Mouse (Mus musculus): Measurements from ENCODE around the gene Rep15. TPM values are rescaled to one million over a fixed set of nuclear protein-coding genes. Genes with fewer than 3 reads are reported as not detected.

Rep15 gene
- total and polyA plus RNA-seq, 3 experiments: 0.12 to 0.96 (median 0.86) TPM

GRCm38 (mm10) chr6:147052440-147052839 is 20.1 kb downstream of the Rep15 start:
- 92% methylated on average over 9 of the region's 9 CpGs for WGBS
- H3K27me3 ChIP-seq (ENCODE audit: control insufficient read depth, insufficient read depth, low read length): no peaks in the 10 kb centered on the region
- peaks cover 8% of the 10 kb centered on the region for H3K36me3 ChIP-seq (ENCODE audit: control insufficient read depth, insufficient read depth, low read length)
- intact Hi-C loops (cut with DNase I): no loop called here
- H3K27ac ChIP-seq: no peak overlapping the region
- DNase-seq: no peak
- TF ChIP-seq CTCF (IDR thresholded peaks at IDR 0.05) (no peak), EP300 (IDR thresholded peaks at IDR 0.05; ENCODE audit: insufficient read depth, low read depth, low read length) (no peak), POLR2A (IDR thresholded peaks at IDR 0.05; ENCODE audit: insufficient read depth, low read depth, low read length) (no peak)
- H3K9ac ChIP-seq (ENCODE audit: low read depth, low read length): no peak overlapping the region
- no peaks in the 10 kb centered on the region for H3K79me2 ChIP-seq (replicated peaks; ENCODE audit: control insufficient read depth, insufficient read depth, low read length)
- H3K4me3 ChIP-seq: no peak overlapping the region
- peaks cover 2% of the 10 kb centered on the region; the same call in 1 of the 2 replicates for H3K4me1 ChIP-seq (ENCODE audit: control insufficient read depth, insufficient read depth, low read length)

DNA sequence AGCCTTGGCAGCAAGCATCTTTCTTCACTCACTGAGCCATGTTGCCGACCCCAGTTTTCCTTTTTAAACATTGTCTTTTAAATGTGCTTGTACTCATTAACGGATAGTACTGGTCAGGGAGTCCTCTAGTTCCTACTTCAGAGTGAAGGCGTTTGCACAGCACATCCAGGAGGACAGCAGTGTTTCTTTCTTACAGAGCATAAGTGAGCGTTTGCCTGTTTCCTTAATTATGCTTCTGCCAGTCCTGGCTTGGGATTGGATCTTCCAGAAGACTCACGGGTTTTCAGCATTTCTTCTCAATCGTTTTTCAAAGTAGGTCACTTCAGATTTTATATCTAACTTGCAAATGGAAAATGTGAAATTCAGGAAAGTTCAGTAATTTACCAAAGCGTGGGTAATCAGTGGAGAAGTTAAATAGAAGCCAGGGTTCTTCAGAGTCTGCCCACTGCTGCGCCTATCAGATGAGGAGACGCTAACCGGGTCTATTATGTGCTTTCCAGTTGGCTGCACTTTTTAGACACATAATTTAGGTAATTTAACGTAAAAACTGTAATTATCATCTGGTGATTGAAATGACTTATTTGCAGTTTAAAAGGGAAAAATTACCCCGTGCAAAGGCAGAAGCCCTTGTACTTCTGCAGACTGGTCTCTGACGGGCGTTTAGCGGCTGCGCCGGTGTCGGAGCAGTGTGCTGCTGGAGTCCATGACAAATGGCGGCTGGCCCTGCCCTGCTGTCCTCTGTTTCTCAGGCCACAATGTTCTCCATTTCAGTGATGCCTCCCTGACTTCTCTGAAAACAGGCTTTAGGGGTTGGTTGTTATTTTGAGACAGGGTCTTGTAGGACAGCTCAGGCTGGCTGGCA is 21.6 kb downstream of the Rep15 start:
- Histone ChIP-seq H3K9ac (ENCODE audit: low read depth, low read length) (no peak overlapping the region), H3K36me3 (ENCODE audit: control insufficient read depth, insufficient read depth, low read length) (peaks cover 11% of the 10 kb centered on the region), H3K4me1 (ENCODE audit: control insufficient read depth, insufficient read depth, low read length) (peaks cover 2% of the 10 kb centered on the region; the same call in 1 of the 2 replicates), H3K79me2 (replicated peaks; ENCODE audit: control insufficient read depth, insufficient read depth, low read length) (no peaks in the 10 kb centered on the region), H3K27ac (no peak overlapping the region), H3K27me3 (ENCODE audit: control insufficient read depth, insufficient read depth, low read length) (no peaks in the 10 kb centered on the region), H3K4me3 (no peak overlapping the region)
- intact Hi-C loops (cut with DNase I): no loop called here
- 92% methylated on average over 19 of the region's 19 CpGs for WGBS
- no peak for TF ChIP-seq POLR2A (IDR thresholded peaks at IDR 0.05; ENCODE audit: insufficient read depth, low read depth, low read length)
- no peak for TF ChIP-seq EP300 (IDR thresholded peaks at IDR 0.05; ENCODE audit: insufficient read depth, low read depth, low read length)
- no peak for TF ChIP-seq CTCF (IDR thresholded peaks at IDR 0.05)
- DNase-seq: no peak

- no peak for DNase-seq
- Histone ChIP-seq H3K9ac (ENCODE audit: low read depth, low read length) (no peak overlapping the region), H3K27ac (no peak overlapping the region), H3K27me3 (ENCODE audit: control insufficient read depth, insufficient read depth, low read length) (no peaks in the 10 kb centered on the region), H3K4me1 (ENCODE audit: control insufficient read depth, insufficient read depth, low read length) (peaks cover 2% of the 10 kb centered on the region; the same call in 1 of the 2 replicates), H3K4me3 (no peak overlapping the region), H3K36me3 (ENCODE audit: control insufficient read depth, insufficient read depth, low read length) (peaks cover 11% of the 10 kb centered on the region), H3K79me2 (replicated peaks; ENCODE audit: control insufficient read depth, insufficient read depth, low read length) (no peaks in the 10 kb centered on the region)
- WGBS: 75% methylated on average over 10 of the region's 10 CpGs
- TF ChIP-seq EP300 (IDR thresholded peaks at IDR 0.05; ENCODE audit: insufficient read depth, low read depth, low read length) (no peak), CTCF (IDR thresholded peaks at IDR 0.05) (no peak), POLR2A (IDR thresholded peaks at IDR 0.05; ENCODE audit: insufficient read depth, low read depth, low read length) (no peak)
- intact Hi-C loops (cut with DNase I): loop anchor here (5.0 kb wide), 1 partner anchor 33 kb away; no protein-coding TSS in a partner anchor
Observed at GRCm38 (mm10) chr6:147055374-147055977, 23.1 kb downstream of the Rep15 start.

- Histone ChIP-seq H3K4me3 (no peak overlapping the region), H3K9ac (ENCODE audit: low read depth, low read length) (no peak overlapping the region), H3K36me3 (ENCODE audit: control insufficient read depth, insufficient read depth, low read length) (peaks cover 11% of the 10 kb centered on the region), H3K79me2 (replicated peaks; ENCODE audit: control insufficient read depth, insufficient read depth, low read length) (no peaks in the 10 kb centered on the region; the same call in 1 of the 2 replicates), H3K27ac (no peak overlapping the region), H3K27me3 (ENCODE audit: control insufficient read depth, insufficient read depth, low read length) (no peaks in the 10 kb centered on the region), H3K4me1 (ENCODE audit: control insufficient read depth, insufficient read depth, low read length) (peaks cover 5% of the 10 kb centered on the region; the same call in 1 of the 2 replicates)
- TF ChIP-seq CTCF (IDR thresholded peaks at IDR 0.05) (peak; percentile 30), EP300 (IDR thresholded peaks at IDR 0.05; ENCODE audit: insufficient read depth, low read depth, low read length) (no peak)
- intact Hi-C loops (cut with DNase I): loop anchor here (5.0 kb wide), 1 partner anchor 37 kb away; no protein-coding TSS in a partner anchor
- 71% methylated on average over 7 of the region's 7 CpGs for WGBS
- DNase-seq: no peak
Observed at GRCm38 (mm10) chr6:147059326-147059725, 26.9 kb downstream of the Rep15 start.

DNA sequence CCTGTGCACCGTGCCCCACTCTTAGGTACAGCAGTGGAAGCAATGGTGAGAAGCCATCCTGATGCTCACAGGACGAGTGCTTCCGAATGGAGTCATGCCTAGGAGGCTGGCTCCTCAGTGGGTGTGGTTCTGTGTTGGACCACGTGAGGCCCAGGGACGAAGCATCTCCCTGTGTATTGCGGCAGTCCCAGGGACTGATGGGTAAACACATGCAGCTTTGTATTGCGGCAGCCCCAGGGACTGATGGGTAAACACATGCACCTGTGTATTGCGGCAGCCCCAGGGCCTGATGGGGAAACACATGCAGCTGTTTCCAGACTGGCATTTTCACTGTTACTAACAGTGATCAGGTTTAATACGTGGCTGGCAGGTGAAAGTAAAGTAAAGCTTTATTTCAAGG is 29.2 kb downstream of the Rep15 start:
- H3K4me1 ChIP-seq (ENCODE audit: control insufficient read depth, insufficient read depth, low read length): peaks cover 3% of the 10 kb centered on the region; the same call in 1 of the 2 replicates
- H3K36me3 ChIP-seq (ENCODE audit: control insufficient read depth, insufficient read depth, low read length): peaks cover 6% of the 10 kb centered on the region
- TF ChIP-seq POLR2A (IDR thresholded peaks at IDR 0.05; ENCODE audit: insufficient read depth, low read depth, low read length) (no peak), EP300 (IDR thresholded peaks at IDR 0.05; ENCODE audit: insufficient read depth, low read depth, low read length) (no peak), CTCF (IDR thresholded peaks at IDR 0.05) (no peak)
- H3K4me3 ChIP-seq: no peak overlapping the region
- no peaks in the 10 kb centered on the region; the same call in 1 of the 2 replicates for H3K79me2 ChIP-seq (replicated peaks; ENCODE audit: control insufficient read depth, insufficient read depth, low read length)
- no peak overlapping the region for H3K9ac ChIP-seq (ENCODE audit: low read depth, low read length)
- H3K27ac ChIP-seq: no peak overlapping the region
- H3K27me3 ChIP-seq (ENCODE audit: control insufficient read depth, insufficient read depth, low read length): no peaks in the 10 kb centered on the region
- WGBS: 92% methylated on average over 9 of the region's 9 CpGs
- no peak for DNase-seq
- intact Hi-C loops (cut with DNase I): no loop called here

All from heart, adult 2 months (tissue).